Mouse (Mus musculus) thymus, postnatal 4 days (tissue): ENCODE measurements around the gene Vcp.
"Not testable (repeated sequence)": the region's sequence is repeated elsewhere in the genome, so short reads cannot be mapped to it uniquely, and the experiment has no call there.

Experiments
- DNase-seq: peaks from one replicate; pipeline ENCODE4 v3.0.0; 2021

Vcp gene

GRCm38 (mm10) chr4:43029121-43029520 lies 28.8 kb upstream of the Vcp start:
- DNase-seq: no peak

GRCm38 (mm10) chr4:43025084-43025960 lies 25.0 kb upstream of the Vcp start, which contains the start of gene Pigo:
Pigo (minus strand) TSS chr4:43025819.
- DNase-seq: peak; percentile 95

- no peak for DNase-seq
Observed at GRCm38 (mm10) chr4:43024673-43025072, 24.4 kb upstream of the Vcp start.

- no peak for DNase-seq
Observed at GRCm38 (mm10) chr4:43021341-43021740, 21.0 kb upstream of the Vcp start.

GRCm38 (mm10) chr4:43020876-43021275 lies 20.6 kb upstream of the Vcp start:
- no peak for DNase-seq

GRCm38 (mm10) chr4:43019641-43020465 lies 19.5 kb upstream of the Vcp start:
- no peak for DNase-seq

- no peak for DNase-seq
Observed at GRCm38 (mm10) chr4:43019176-43019575, 18.9 kb upstream of the Vcp start.

GRCm38 (mm10) chr4:43018156-43018555 lies 17.8 kb upstream of the Vcp start:
- no peak for DNase-seq

GRCm38 (mm10) chr4:43012091-43012490 lies 11.8 kb upstream of the Vcp start:
- DNase-seq: no peak

GRCm38 (mm10) chr4:43010161-43011038 lies 10.1 kb upstream of the Vcp start, which contains the start of gene Fancg:
Fancg (minus strand) TSS chr4:43010506.
- peak; percentile 89 for DNase-seq

- DNase-seq: peak; percentile 52
Observed at GRCm38 (mm10) chr4:43005765-43006164, 5.5 kb upstream of the Vcp start.

- no peak for DNase-seq
Observed at GRCm38 (mm10) chr4:43004951-43005350, 4.6 kb upstream of the Vcp start.

GRCm38 (mm10) chr4:43002756-43003439 lies 2.6 kb upstream of the Vcp start:
- no peak for DNase-seq

GRCm38 (mm10) chr4:43001272-43001671 lies 965 bp upstream of the Vcp start:
- DNase-seq: no peak

- DNase-seq: peak; percentile 81
Observed at GRCm38 (mm10) chr4:42999451-43000140, 711 bp downstream of the Vcp start.

GRCm38 (mm10) chr4:42998022-42998421 lies 2.3 kb downstream of the Vcp start:
- DNase-seq: no peak

GRCm38 (mm10) chr4:42988296-42988695 lies 12.0 kb downstream of the Vcp start:
- DNase-seq: no peak

GRCm38 (mm10) chr4:42980467-42980866 lies 19.8 kb downstream of the Vcp start:
- DNase-seq: not testable (repeated sequence)

GRCm38 (mm10) chr4:42978062-42978461 lies 22.2 kb downstream of the Vcp start:
- DNase-seq: no peak

- no peak for DNase-seq
Observed at GRCm38 (mm10) chr4:42973868-42974267, 26.4 kb downstream of the Vcp start.

GRCm38 (mm10) chr4:42972952-42973351 lies 27.4 kb downstream of the Vcp start:
- no peak for DNase-seq
